Mouse (Mus musculus) hindbrain, embryonic 16.5 days (tissue): Measurements from ENCODE around the gene Ttc23. TPM values are rescaled to one million over a fixed set of nuclear protein-coding genes. Genes with fewer than 3 reads are reported as not detected.

Experiments used
- ATAC-seq: fragments of 200-750 bp; cut with Nextera tagmentation; 2 replicates; pipeline ENCODE4 v1.8.0; 2017; ENCODE audit warnings: moderate TSS enrichment, moderate library complexity
- H3K27ac ChIP-seq: fragments of 300-500 bp; sonication (generic); 2 replicates; pipeline ENCODE4 v1.5.1; 2014; ENCODE audit warnings: low read depth, mild to moderate bottlenecking, control low read depth, low read length, moderate library complexity
- H3K27me3 ChIP-seq: fragments of 300-500 bp; sonication (generic); replicated peaks from 2 replicates; pipeline ENCODE4 v1.6.1; 2014; ENCODE audit warnings: low read length; ENCODE audit not compliant: control insufficient read depth, insufficient read depth
- H3K36me3 ChIP-seq: fragments of 300-500 bp; sonication (generic); 2 replicates; pipeline ENCODE4 v1.6.1; 2014; ENCODE audit warnings: mild to moderate bottlenecking, low read length, moderate library complexity, mixed read lengths; ENCODE audit not compliant: control insufficient read depth, insufficient read depth
- H3K4me1 ChIP-seq: fragments of 300-500 bp; sonication (generic); 2 replicates; pipeline ENCODE4 v1.6.1; 2014; ENCODE audit warnings: low read depth, low read length; ENCODE audit not compliant: control insufficient read depth, insufficient read depth
- H3K4me2 ChIP-seq: fragments of 300-500 bp; sonication (generic); 2 replicates; pipeline ENCODE4 v1.6.1; 2014; ENCODE audit warnings: mild to moderate bottlenecking, low read length, control low read depth, moderate library complexity
- H3K4me3 ChIP-seq: fragments of 300-500 bp; sonication (generic); 2 replicates; pipeline ENCODE4 v1.5.1; 2014; ENCODE audit warnings: mild to moderate bottlenecking, low read length, control low read depth, moderate library complexity
- H3K9ac ChIP-seq: fragments of 300-500 bp; sonication (generic); 2 replicates; pipeline ENCODE4 v1.6.1; 2014; ENCODE audit warnings: low read depth, mild to moderate bottlenecking, control low read depth, low read length, moderate library complexity
- H3K9me3 ChIP-seq: fragments of 300-500 bp; sonication (generic); 2 replicates; pipeline ENCODE4 v1.6.1; 2014; ENCODE audit warnings: mild to moderate bottlenecking, low read length, moderate library complexity; ENCODE audit not compliant: control insufficient read depth
- WGBS: fragments of 180-500 bp; shearing (Covaris S2); extraction: QIAGEN DNeasy Blood & Tissue Kit; methylation state at CpG from one replicate; pipeline ENCODE4 v1.1.7; 2014; 5-methylcytosine and 5-hydroxymethylcytosine counted together
- polyA plus RNA-seq: library from polyadenylated mRNA; unstranded; fragments of >200 nt; fragmentation: Nextera tagmentation; extraction: Ambion mirVana; gene quantifications from 2 replicates; pipeline ENCODE4 v1.2.1, GENCODE M21; 2015

The Ttc23 gene
- polyA plus RNA-seq, 1 experiment from 2014 or later = 7.6 TPM

DNA sequence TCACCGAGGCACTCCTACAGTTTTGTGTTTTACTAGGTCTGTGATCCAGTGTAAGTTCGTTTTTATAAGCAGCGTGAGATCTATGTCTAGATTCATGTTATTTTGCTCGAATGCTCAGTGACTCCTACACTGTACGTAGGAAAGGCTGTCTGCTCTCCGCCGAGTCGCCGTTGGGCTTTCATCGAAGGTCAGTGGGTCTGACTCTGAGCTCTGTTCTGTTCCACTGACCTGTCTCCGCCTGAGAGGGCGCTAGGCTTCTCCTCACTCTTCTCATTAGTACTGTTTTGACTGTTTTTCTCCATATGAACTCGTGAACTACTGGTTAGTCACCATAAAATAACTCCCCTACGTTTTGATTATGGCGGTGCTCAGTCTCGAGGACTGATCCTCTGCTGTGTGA, 35.8 kb downstream of the Ttc23 start:
- no peak overlapping the region for H3K4me2 ChIP-seq
- no peak overlapping the region for H3K9ac ChIP-seq
- no peaks in the 10 kb centered on the region for H3K4me1 ChIP-seq
- H3K36me3 ChIP-seq = no peaks in the 10 kb centered on the region
- H3K4me3 ChIP-seq = no peak overlapping the region
- no peaks in the 10 kb centered on the region for H3K27me3 ChIP-seq
- no peak overlapping the region for H3K27ac ChIP-seq
- no peaks in the 10 kb centered on the region for H3K9me3 ChIP-seq
- ATAC-seq = no peak
- WGBS = 88% methylated on average over 16 of the region's 16 CpGs

GRCm38 (mm10) chr7:67686545-67686944, 39.3 kb downstream of the Ttc23 start:
- no peaks in the 10 kb centered on the region for H3K36me3 ChIP-seq
- H3K27ac ChIP-seq = no peak overlapping the region
- H3K9me3 ChIP-seq = no peaks in the 10 kb centered on the region
- no peak overlapping the region for H3K4me3 ChIP-seq
- no peaks in the 10 kb centered on the region for H3K4me1 ChIP-seq
- no peak for ATAC-seq
- no peak overlapping the region for H3K4me2 ChIP-seq
- no peaks in the 10 kb centered on the region for H3K27me3 ChIP-seq
- 95% methylated on average over 3 of the region's 3 CpGs for WGBS
- no peak overlapping the region for H3K9ac ChIP-seq

GRCm38 (mm10) chr7:67688281-67688680, 41.1 kb downstream of the Ttc23 start:
- Histone ChIP-seq H3K4me2 (no peak overlapping the region), H3K4me3 (no peak overlapping the region), H3K36me3 (no peaks in the 10 kb centered on the region), H3K27ac (no peak overlapping the region), H3K4me1 (no peaks in the 10 kb centered on the region), H3K9ac (no peak overlapping the region), H3K27me3 (no peaks in the 10 kb centered on the region), H3K9me3 (no peaks in the 10 kb centered on the region)
- no peak for ATAC-seq
- 43% methylated on average over 3 of the region's 3 CpGs for WGBS

DNA sequence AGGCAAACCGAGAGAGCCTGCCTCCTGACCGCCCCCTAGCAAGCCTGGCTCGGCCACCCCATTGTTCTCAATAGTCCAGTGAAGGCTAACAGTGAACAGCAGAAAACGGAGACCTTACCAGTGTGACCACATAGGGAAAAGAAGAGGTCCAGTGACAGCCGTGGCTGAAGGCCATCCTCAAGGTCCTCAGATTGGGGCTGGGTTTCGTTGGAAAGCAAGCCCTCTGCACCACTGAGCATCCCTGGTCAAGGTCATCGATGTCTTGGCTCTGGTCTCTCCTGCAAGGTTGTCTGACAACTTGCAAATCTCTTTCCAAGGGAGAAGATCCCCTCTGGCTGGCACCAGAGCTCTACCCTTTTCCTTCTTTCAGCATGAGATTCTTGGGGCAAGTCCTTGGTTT, 42.6 kb downstream of the Ttc23 start:
- Histone ChIP-seq H3K27ac (no peak overlapping the region), H3K27me3 (no peaks in the 10 kb centered on the region), H3K9ac (no peak overlapping the region), H3K9me3 (no peaks in the 10 kb centered on the region), H3K4me1 (no peaks in the 10 kb centered on the region), H3K4me3 (no peak overlapping the region), H3K4me2 (no peak overlapping the region), H3K36me3 (no peaks in the 10 kb centered on the region)
- WGBS = 81% methylated on average over 7 of the region's 7 CpGs
- ATAC-seq = no peak

DNA sequence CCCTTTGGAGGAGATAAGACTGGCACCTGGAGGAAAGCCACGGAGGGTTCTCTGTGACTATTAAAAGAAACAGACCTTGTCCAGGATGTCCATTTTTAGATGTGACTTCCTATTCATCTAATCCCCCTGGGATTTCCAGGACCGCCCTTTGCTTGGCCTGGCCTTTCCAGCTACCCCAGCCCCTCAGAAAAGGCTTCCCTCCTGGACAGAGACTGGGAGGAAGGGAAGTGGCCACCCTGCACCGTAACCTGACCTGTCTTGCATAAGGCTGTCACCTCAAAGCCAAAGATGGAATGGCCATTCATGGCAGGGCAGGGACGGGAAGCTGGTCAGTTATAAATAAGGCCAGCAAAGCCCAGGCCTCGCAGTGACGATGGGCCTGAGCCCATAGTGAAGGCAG, 43.8 kb downstream of the Ttc23 start:
- Histone ChIP-seq H3K27ac (no peak overlapping the region), H3K4me1 (no peaks in the 10 kb centered on the region), H3K36me3 (no peaks in the 10 kb centered on the region), H3K4me3 (no peak overlapping the region), H3K9me3 (no peaks in the 10 kb centered on the region), H3K27me3 (no peaks in the 10 kb centered on the region), H3K9ac (no peak overlapping the region), H3K4me2 (no peak overlapping the region)
- WGBS = 83% methylated on average over 6 of the region's 6 CpGs
- ATAC-seq = no peak

DNA sequence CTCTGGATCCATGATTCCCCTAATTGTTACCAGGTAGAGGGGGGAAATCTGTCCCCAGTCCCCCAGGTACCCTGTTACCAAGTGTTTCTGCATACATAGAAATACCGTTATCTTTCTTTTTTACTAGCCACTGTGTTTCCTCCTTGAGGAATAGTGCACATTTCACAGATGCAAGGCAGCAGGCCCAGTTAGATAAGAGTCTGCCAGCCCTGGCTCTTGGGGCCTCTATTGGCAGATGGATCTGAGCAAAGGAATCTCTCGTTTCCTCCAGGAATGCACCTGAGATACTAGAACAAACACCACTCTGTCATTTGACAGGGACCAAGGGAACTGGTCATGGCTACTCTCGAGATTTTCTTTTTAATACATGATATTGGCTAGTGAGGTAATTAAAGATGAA, 44.9 kb downstream of the Ttc23 start:
- Histone ChIP-seq H3K4me3 (no peak overlapping the region), H3K4me2 (no peak overlapping the region), H3K36me3 (no peaks in the 10 kb centered on the region), H3K9ac (no peak overlapping the region), H3K9me3 (no peaks in the 10 kb centered on the region), H3K27ac (no peak overlapping the region), H3K27me3 (no peaks in the 10 kb centered on the region), H3K4me1 (no peaks in the 10 kb centered on the region)
- no peak for ATAC-seq
- 75% methylated on average over 3 of the region's 3 CpGs for WGBS

DNA sequence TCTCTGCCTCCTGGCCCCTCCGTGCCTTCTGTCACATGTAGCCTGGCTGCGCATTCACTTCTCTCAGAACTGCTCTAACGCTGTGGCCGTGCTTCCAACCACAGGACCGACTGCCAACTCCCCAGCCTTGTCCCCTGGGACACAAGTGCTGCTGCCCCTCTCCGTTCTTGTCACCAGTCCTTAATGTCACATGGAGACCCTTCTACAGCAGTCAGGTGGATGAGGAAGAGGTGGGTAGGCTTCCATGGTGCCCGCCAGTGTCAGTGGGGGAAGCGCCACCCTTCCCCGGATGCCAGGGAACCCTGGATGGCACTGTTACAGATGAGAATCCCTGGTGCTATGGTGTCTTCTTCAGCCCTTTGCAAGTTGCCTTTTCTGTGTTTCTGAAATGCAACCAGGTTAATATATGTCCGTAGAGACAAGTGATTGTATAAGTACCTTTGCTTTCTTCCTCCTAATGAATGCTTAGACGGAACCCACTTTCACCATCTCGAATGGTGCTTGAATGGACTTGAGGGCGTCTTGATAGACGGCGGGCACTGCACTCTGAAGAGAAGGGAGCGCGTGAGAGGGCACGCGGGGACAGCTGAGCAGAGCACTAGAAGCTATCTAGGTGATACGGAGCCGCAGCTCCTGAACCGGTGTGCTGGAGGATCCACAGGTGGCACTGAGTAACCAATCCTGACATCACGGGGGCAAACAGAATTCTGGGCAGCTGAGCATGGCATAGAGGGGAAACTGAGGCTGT, 45.8 kb downstream of the Ttc23 start:
- Histone ChIP-seq H3K27ac (no peak overlapping the region), H3K9me3 (no peaks in the 10 kb centered on the region), H3K36me3 (no peaks in the 10 kb centered on the region), H3K4me2 (no peak overlapping the region), H3K4me1 (no peaks in the 10 kb centered on the region), H3K27me3 (no peaks in the 10 kb centered on the region), H3K9ac (no peak overlapping the region; the same call in 1 of the 2 replicates), H3K4me3 (no peak overlapping the region)
- 90% methylated on average over 23 of the region's 23 CpGs for WGBS
- no peak for ATAC-seq

DNA sequence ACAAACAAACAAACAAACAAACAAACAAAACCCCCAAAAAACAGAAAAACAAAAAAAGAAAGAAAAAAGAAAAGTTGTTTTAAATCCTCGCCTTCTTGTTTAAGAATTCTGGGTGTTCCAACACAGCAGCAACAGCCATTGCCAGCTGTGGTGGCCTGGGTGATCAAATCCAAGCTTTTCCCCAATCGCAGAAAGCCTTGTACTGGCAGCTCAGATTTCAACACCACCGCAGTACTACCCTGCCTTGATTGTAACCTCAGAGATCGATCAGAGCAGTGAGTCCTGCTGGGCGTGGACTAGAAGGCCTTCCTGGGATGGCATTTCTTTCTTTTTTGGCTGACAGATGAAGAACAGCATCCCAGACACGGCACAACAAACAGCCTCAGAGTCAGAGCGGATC, 48.7 kb downstream of the Ttc23 start:
- Histone ChIP-seq H3K27ac (no peak overlapping the region), H3K4me2 (no peak overlapping the region), H3K4me1 (no peaks in the 10 kb centered on the region), H3K9ac (no peak overlapping the region), H3K4me3 (no peak overlapping the region), H3K36me3 (no peaks in the 10 kb centered on the region), H3K9me3 (no peaks in the 10 kb centered on the region), H3K27me3 (no peaks in the 10 kb centered on the region)
- ATAC-seq = no peak
- WGBS = 88% methylated on average over 7 of the region's 7 CpGs

GRCm38 (mm10) chr7:67697892-67698630, 50.9 kb downstream of the Ttc23 start:
- H3K36me3 ChIP-seq = no peaks in the 10 kb centered on the region
- H3K9ac ChIP-seq = no peak overlapping the region
- no peak overlapping the region for H3K4me3 ChIP-seq
- H3K27ac ChIP-seq = no peak overlapping the region
- no peaks in the 10 kb centered on the region for H3K9me3 ChIP-seq
- H3K4me2 ChIP-seq = no peak overlapping the region
- no peak for ATAC-seq
- H3K4me1 ChIP-seq = no peaks in the 10 kb centered on the region; the same call in 1 of the 2 replicates
- no peaks in the 10 kb centered on the region for H3K27me3 ChIP-seq
- WGBS = 88% methylated on average over 28 of the region's 28 CpGs
